Mouse (Mus musculus) thymus, adult 2 months (tissue): ENCODE data around the gene Cactin.

Experiments
- CTCF ChIP-seq: fragments of 200-500 bp; IDR thresholded peaks from 2 replicates; pipeline ENCODE4 v1.5.1; 2012; ENCODE audit warnings: mild to moderate bottlenecking, control low read depth, low read length, moderate library complexity, borderline replicate concordance; ENCODE audit not compliant: control insufficient read depth, poor library complexity, insufficient read depth; ENCODE audit errors: extremely low read depth
- POLR2A ChIP-seq: fragments of 200-500 bp; IDR thresholded peaks from 2 replicates; pipeline ENCODE4 v1.6.1; 2012; ENCODE audit warnings: mild to moderate bottlenecking, low read length, control low read depth, moderate library complexity; ENCODE audit not compliant: control insufficient read depth, poor library complexity, insufficient read depth; ENCODE audit errors: extremely low read depth

DNA sequence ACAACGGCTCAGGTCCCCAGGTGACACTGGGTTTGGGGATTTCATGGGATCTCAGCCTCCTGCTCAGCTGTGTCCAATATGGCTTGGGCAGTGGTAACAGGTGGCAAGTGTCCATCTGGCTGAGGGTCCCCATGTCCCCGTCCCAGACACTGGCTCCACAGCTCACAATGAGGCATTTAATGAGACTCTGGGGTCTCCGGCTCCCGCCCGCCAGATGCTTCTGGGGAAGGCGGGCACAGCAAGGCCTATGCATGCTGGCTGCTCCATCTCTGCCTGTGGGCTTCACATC lies 46.2 kb downstream of the Cactin start:
- no peak for TF ChIP-seq CTCF
- no peak for TF ChIP-seq POLR2A
